Mouse (Mus musculus) forebrain, embryonic 15.5 days (tissue): ENCODE data around the gene Abat. TPM values are rescaled to one million over a fixed set of nuclear protein-coding genes. Genes with fewer than 3 reads are reported as not detected.
"Not testable (repeated sequence)": the region's sequence is repeated elsewhere in the genome, so short reads cannot be mapped to it uniquely, and the experiment has no call there.

Source experiments
- ATAC-seq: fragments of 200-750 bp; cut with Nextera tagmentation; replicated peaks from 2 replicates; pipeline ENCODE4 v1.8.0; 2017; ENCODE audit warnings: mild to moderate bottlenecking, moderate TSS enrichment, moderate library complexity
- H3K27ac ChIP-seq: fragments of 300-500 bp; sonication (generic); replicated peaks from 2 replicates; pipeline ENCODE4 v1.5.1; 2015; ENCODE audit warnings: mild to moderate bottlenecking, inconsistent platforms
- H3K27me3 ChIP-seq: fragments of 300-500 bp; sonication (generic); 2 replicates; pipeline ENCODE4 v1.6.1; 2015; ENCODE audit warnings: inconsistent platforms
- H3K36me3 ChIP-seq: fragments of 300-500 bp; sonication (generic); 2 replicates; pipeline ENCODE4 v1.6.1; 2015; ENCODE audit warnings: mild to moderate bottlenecking, inconsistent platforms
- H3K4me1 ChIP-seq: fragments of 300-500 bp; sonication (generic); 2 replicates; pipeline ENCODE4 v1.6.1; 2015; ENCODE audit warnings: inconsistent platforms
- H3K4me2 ChIP-seq: fragments of 300-500 bp; sonication (generic); replicated peaks from 2 replicates; pipeline ENCODE4 v1.6.1; 2015; ENCODE audit warnings: mild to moderate bottlenecking, inconsistent platforms
- H3K4me3 ChIP-seq: fragments of 300-500 bp; sonication (generic); 2 replicates; pipeline ENCODE4 v1.5.1; 2015; ENCODE audit warnings: mild to moderate bottlenecking, inconsistent platforms
- H3K9ac ChIP-seq: fragments of 300-500 bp; sonication (generic); replicated peaks from 2 replicates; pipeline ENCODE4 v1.6.1; 2015; ENCODE audit warnings: mild to moderate bottlenecking, inconsistent platforms
- H3K9me3 ChIP-seq: fragments of 300-500 bp; sonication (generic); 2 replicates; pipeline ENCODE4 v1.6.1; 2016; ENCODE audit warnings: inconsistent platforms
- WGBS: fragments of 180-500 bp; shearing (Covaris S2); methylation state at CpG from one replicate; pipeline ENCODE4 v1.1.7; 2015; ENCODE audit warnings: mixed read lengths; 5-methylcytosine and 5-hydroxymethylcytosine counted together
- polyA plus RNA-seq: library from polyadenylated mRNA; unstranded; fragments of >200 nt; fragmentation: Nextera tagmentation; extraction: Ambion mirVana; gene quantifications from 2 replicates; pipeline ENCODE4 v1.2.1, GENCODE M21; 2015

Gene Abat
- polyA plus RNA-seq, 1 experiment from 2014 or later, result 51.0 TPM

DNA sequence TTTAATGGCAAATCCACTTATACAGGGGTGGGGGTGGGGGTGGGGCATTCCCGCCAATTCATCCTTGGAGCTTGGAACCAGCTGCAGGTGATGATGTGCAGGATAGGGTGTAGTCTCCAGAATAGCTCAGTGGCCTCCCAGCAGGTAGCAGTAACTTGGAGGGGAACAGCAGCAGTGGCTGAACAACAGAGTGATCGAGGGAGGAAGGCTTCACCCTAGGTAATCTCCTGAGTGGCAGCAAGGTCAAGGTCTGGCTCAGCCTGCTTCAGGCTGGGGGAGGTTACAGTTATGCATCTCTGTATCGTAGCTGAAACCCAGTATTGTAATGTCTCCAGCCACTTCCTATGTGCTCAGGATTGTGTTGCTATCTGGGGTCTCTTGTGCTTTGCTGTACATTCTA, 49.6 kb downstream of the Abat start:
- not testable (repeated sequence) for H3K9ac ChIP-seq, H3K4me3 ChIP-seq, H3K4me2 ChIP-seq, H3K27ac ChIP-seq, ATAC-seq, H3K36me3 ChIP-seq, H3K27me3 ChIP-seq
- Histone ChIP-seq H3K4me1 (peaks cover 10% of the 10 kb centered on the region), H3K9me3 (peaks cover 11% of the 10 kb centered on the region)
- WGBS, result 73% methylated on average over 3 of the region's 3 CpGs

DNA sequence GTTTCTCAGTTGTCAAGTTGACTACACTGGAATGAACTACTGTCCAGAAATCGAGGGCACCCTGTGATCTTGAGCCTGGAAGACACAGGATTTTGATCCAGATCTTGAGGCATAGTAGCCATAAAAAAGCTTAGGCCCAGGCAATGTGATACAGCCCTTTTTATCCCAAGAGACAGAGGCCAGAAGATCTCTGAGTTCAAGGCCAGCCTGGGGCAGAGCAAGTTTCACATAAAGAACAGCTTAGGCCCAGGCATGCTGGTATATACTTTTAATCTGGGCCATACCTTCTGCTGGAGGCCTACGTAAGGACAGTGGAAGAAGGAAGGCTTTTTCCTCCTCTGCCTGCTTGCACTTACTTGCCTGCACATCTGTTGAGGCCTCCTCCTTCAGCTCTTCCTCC, 51.6 kb downstream of the Abat start:
- H3K9me3 ChIP-seq, result peaks cover 4% of the 10 kb centered on the region; the same call in 1 of the 2 replicates
- peaks cover 10% of the 10 kb centered on the region for H3K4me1 ChIP-seq
- no peak overlapping the region for H3K4me3 ChIP-seq
- ATAC-seq, result no peak
- no peak overlapping the region for H3K9ac ChIP-seq
- 93% methylated on average over 2 of the region's 2 CpGs for WGBS
- no peak overlapping the region for H3K27ac ChIP-seq
- H3K27me3 ChIP-seq, result no peaks in the 10 kb centered on the region
- 0 out of 2 replicates have a peak, but pooled peaks cover 3% of the 10 kb centered on the region for H3K36me3 ChIP-seq
- no peak overlapping the region for H3K4me2 ChIP-seq

DNA sequence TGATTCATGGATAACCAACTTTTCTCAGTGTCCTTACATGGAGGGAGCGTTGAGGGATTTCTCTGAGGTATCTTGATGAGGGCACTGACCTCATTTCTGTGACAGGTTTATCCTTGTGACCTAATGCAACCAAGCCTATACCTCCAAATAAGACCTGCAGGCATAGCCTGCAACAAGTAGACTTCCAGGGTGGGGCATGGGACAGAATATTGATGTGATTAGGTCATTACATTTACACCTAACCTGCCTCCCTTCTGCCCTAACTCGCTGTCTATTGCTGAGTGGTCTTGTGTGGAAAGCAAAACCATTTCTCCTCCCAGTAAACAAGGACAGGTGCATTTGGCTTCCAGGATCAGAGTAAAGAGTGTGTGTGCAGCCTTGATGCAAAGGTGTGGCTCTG, 52.3 kb downstream of the Abat start:
- no peak overlapping the region for H3K4me2 ChIP-seq
- peak overlapping the region; percentile 70; the same call in 1 of the 2 replicates for H3K27ac ChIP-seq
- H3K4me1 ChIP-seq, result peaks cover 10% of the 10 kb centered on the region
- no peaks in the 10 kb centered on the region for H3K9me3 ChIP-seq
- ATAC-seq, result no peak
- no peak overlapping the region for H3K9ac ChIP-seq
- no peak overlapping the region for H3K4me3 ChIP-seq
- no peaks in the 10 kb centered on the region for H3K27me3 ChIP-seq
- WGBS, result 81% methylated on average over 2 of the region's 2 CpGs
- no peaks in the 10 kb centered on the region for H3K36me3 ChIP-seq

DNA sequence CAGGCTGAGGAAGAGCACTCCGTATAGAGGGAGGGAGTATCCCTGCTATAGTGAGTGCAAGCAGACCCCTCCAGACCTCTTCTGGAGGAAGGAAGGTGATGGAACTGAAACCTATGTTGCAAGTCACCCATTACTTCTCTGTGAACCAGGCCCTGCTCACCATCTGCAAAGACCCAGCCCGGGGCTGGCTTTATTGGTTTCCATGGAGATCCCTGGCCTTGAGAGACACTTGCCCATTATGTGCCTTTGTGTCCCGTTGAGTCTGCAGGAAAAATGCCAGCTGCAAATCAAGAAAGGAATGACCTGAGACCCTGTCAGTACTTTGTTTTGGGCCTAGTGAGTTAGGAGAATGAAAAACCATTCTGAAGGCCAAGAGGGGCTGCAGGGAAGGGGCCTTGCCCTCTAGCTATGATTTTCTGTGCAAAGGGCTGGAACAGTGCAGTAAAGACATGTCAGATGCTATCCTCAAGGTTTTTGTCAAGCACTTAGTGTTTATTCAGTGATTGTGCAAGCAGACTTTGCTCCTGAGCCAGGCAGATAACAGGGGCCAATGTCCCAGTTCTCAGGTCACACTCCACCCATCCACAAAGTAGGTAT, 53.0 kb downstream of the Abat start:
- no peak overlapping the region for H3K4me2 ChIP-seq
- no peak overlapping the region for H3K4me3 ChIP-seq
- 6% methylated on average over 3 of the region's 3 CpGs for WGBS
- no peaks in the 10 kb centered on the region for H3K36me3 ChIP-seq
- H3K9ac ChIP-seq, result no peak overlapping the region
- H3K9me3 ChIP-seq, result no peaks in the 10 kb centered on the region
- no peaks in the 10 kb centered on the region for H3K27me3 ChIP-seq
- ATAC-seq, result peak; percentile 70; the same call in 1 of the 2 replicates
- H3K4me1 ChIP-seq, result peaks cover 10% of the 10 kb centered on the region
- H3K27ac ChIP-seq, result peak overlapping the region; percentile 70

DNA sequence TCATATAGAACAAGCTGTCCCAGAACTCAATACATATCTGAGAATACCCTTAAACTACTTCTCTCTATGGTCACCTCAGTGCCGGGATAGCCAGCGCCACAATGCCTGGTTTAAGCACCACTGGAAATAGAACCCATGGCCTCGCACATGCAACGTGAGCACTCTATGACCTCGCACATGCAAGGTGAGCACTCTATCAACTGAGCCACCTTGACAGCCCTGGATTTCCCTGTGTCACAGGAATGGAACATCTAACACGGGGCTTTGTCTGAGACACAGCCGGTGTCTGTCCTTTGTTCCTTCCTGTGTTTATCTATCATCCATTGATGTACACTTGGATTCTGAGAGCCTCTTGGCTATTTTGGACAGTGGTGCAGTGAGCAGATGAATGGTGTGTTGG, 55.7 kb downstream of the Abat start:
- ATAC-seq, result no peak
- Histone ChIP-seq H3K27me3 (no peaks in the 10 kb centered on the region), H3K4me1 (peaks cover 10% of the 10 kb centered on the region), H3K4me3 (no peak overlapping the region), H3K36me3 (no peaks in the 10 kb centered on the region), H3K4me2 (no peak overlapping the region), H3K9me3 (no peaks in the 10 kb centered on the region), H3K27ac (no peak overlapping the region), H3K9ac (no peak overlapping the region)
- 75% methylated on average over 7 of the region's 7 CpGs for WGBS

DNA sequence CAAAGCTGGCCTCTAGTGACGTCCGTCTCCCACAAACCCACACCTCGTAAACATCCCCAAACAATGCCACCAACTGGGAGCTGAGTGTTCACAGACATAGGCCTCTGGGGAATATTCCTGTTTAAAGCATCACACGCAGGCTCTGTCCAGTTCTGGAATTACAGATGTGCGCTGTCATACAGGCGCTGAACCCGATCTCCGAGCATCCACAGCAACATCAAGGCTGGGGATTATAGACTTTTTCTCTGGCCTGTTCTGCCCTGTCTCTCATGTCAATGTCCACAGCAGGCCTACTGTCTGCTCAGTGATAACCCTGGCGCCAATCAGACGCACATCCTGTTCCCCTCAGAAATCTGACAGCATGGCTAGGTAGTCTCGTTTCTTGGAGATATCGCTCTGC, 57.1 kb downstream of the Abat start:
- Histone ChIP-seq H3K9me3 (no peaks in the 10 kb centered on the region), H3K27ac (no peak overlapping the region), H3K36me3 (no peaks in the 10 kb centered on the region), H3K4me2 (no peak overlapping the region), H3K9ac (no peak overlapping the region), H3K4me1 (peaks cover 10% of the 10 kb centered on the region), H3K27me3 (no peaks in the 10 kb centered on the region), H3K4me3 (no peak overlapping the region)
- 91% methylated on average over 12 of the region's 12 CpGs for WGBS
- no peak for ATAC-seq

DNA sequence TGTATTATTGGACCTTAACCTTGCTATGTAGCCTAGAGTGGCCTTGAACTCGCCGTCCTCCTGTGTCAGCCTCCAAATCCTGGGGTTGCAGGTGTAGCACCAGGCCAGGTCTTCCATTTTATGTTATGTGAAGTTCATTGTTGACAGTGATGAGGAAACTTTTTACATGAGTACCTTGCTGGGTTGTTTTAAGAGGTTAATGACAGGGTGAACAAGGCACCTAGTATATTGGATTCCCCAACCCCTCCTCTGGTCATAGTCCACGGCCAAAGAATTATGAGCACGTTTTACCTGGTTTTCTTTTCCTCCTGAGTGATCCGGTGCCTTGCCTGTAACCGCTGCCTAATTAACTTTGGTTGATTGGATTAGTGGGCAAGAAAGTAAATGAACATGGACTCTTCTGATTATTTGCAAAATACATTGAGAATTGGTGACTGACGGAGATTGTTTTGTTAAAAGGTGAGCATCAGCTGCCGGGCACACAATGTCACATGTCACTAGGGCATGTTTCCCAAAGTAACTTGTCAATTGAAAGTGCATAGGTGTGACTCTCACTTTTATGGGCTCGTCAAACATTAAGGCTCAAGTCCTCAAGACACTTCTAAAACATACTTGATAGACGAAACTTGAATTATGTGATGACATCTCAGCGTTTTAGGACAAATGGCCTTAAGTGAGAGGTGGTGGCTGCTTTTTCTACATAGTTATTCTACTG, 57.8 kb downstream of the Abat start:
- Histone ChIP-seq H3K4me1 (peaks cover 4% of the 10 kb centered on the region), H3K9me3 (no peaks in the 10 kb centered on the region), H3K27me3 (no peaks in the 10 kb centered on the region), H3K27ac (no peak overlapping the region), H3K36me3 (no peaks in the 10 kb centered on the region), H3K4me2 (no peak overlapping the region), H3K9ac (no peak overlapping the region), H3K4me3 (no peak overlapping the region)
- 83% methylated on average over 11 of the region's 11 CpGs for WGBS
- no peak for ATAC-seq

DNA sequence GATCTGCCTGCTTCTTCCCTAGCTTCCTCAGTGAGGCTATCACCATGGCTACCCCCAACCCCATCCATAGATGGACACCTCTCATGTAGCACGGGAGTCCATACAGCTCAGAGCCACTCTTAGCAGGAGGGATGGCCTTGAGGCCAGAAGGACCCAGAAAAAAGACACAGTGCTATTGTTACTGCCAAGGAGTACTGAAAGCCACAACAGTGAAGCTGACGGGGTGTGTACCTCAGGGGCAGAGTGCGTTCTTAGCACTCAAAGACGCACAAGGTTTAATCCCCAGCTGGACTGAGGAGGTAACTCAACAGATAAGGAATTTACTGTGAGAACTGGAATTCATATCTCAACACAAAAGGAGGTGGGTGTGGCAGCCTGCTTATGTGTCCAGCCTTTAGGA, 59.8 kb downstream of the Abat start:
- Histone ChIP-seq H3K27me3 (no peaks in the 10 kb centered on the region), H3K36me3 (no peaks in the 10 kb centered on the region), H3K4me1 (no peaks in the 10 kb centered on the region), H3K4me2 (no peak overlapping the region), H3K9me3 (no peaks in the 10 kb centered on the region), H3K27ac (no peak overlapping the region), H3K9ac (no peak overlapping the region), H3K4me3 (no peak overlapping the region)
- no peak for ATAC-seq
- 81% methylated on average over 4 of the region's 4 CpGs for WGBS

DNA sequence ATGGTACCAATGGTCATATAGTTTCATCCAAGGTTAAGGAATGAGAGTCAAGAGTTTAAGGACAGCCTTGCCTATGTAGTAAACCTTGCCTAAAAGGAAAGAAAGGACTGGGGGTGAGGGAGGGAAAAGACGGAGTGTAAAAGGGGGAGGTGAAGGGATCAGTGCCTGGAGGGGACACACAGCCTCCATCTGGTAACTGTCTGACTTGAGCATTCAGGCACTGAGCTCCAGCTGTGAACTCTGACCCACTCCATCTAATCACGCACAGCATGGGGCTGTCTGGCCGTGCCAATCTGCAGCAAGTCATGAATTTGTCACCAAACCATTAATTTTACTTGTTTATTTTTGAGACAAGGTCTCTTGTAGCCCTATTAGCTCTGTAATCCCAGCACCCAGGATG, 60.5 kb downstream of the Abat start:
- no peaks in the 10 kb centered on the region for H3K4me1 ChIP-seq
- no peak overlapping the region for H3K9ac ChIP-seq
- WGBS, result 44% methylated on average over 3 of the region's 3 CpGs
- H3K4me3 ChIP-seq, result no peak overlapping the region
- H3K4me2 ChIP-seq, result no peak overlapping the region
- no peaks in the 10 kb centered on the region for H3K9me3 ChIP-seq
- no peak for ATAC-seq
- H3K36me3 ChIP-seq, result no peaks in the 10 kb centered on the region
- no peak overlapping the region for H3K27ac ChIP-seq
- no peaks in the 10 kb centered on the region for H3K27me3 ChIP-seq

DNA sequence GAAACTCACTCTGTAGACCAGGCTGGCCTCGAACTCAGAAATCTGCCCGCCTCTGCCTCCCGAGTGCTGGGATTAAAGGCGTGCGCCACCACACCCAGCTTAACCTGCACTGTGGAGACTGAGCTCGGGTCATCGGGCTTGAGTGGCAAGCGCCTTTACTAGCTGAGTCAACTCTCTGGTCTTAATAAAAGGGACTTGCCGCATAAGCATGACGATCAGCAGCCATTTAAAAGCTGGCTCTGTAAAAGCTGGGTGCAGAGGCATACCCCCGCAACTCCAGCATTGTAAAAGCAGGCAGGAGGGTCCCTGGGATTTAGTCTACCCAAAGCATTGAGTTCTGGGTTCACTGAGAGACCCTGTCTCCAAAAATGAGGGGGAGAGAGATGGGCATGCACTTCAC, 61.1 kb downstream of the Abat start:
- H3K27ac ChIP-seq, result no peak overlapping the region
- H3K4me2 ChIP-seq, result no peak overlapping the region
- no peaks in the 10 kb centered on the region for H3K4me1 ChIP-seq
- no peak overlapping the region for H3K4me3 ChIP-seq
- no peak overlapping the region for H3K9ac ChIP-seq
- no peak for ATAC-seq
- 93% methylated on average over 11 of the region's 11 CpGs for WGBS
- no peaks in the 10 kb centered on the region for H3K9me3 ChIP-seq
- H3K36me3 ChIP-seq, result no peaks in the 10 kb centered on the region
- no peaks in the 10 kb centered on the region for H3K27me3 ChIP-seq

DNA sequence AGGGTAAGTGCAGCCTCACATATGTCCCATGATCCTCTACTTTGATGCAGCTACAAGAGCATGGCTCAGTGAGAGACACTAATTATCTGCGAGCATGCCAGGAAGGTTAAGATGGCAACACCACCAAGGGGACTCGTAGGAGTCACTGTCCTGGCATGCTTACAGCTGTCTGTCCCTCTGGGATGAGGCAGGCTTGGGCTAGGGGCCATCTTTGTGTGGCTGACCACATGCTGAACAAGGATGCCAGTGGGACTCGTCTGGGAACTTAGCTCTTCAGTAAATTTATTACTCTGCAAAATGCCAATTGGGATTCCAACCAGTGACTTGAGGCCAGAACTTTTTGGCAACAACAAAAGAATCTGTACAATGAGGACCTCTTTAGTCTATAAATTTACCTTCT, 62.9 kb downstream of the Abat start:
- no peak overlapping the region for H3K27ac ChIP-seq
- no peak overlapping the region for H3K9ac ChIP-seq
- H3K4me1 ChIP-seq, result no peaks in the 10 kb centered on the region
- H3K27me3 ChIP-seq, result no peaks in the 10 kb centered on the region
- no peak overlapping the region for H3K4me3 ChIP-seq
- ATAC-seq, result no peak
- H3K4me2 ChIP-seq, result no peak overlapping the region
- no peaks in the 10 kb centered on the region for H3K36me3 ChIP-seq
- WGBS, result 68% methylated on average over 3 of the region's 3 CpGs
- no peaks in the 10 kb centered on the region for H3K9me3 ChIP-seq

DNA sequence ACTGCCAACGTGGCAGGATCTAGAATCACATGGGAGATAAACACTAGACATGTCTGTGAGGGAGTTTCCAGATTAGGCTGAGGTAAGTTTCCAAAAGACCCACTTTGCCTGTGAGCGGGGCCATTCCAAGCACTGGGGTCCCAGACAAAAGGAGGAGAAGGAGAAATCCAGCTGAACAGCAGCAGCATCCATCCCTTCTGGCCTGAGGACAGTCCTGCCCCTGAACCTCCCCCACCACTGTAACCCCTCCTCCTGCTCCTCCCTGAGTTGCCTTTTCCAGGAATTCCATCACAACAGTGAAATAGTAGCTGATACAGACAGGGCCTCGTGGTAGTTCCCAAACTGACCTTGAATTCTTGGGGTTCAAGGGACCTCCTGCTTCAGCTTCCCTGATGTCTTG, 63.7 kb downstream of the Abat start:
- no peak for ATAC-seq

DNA sequence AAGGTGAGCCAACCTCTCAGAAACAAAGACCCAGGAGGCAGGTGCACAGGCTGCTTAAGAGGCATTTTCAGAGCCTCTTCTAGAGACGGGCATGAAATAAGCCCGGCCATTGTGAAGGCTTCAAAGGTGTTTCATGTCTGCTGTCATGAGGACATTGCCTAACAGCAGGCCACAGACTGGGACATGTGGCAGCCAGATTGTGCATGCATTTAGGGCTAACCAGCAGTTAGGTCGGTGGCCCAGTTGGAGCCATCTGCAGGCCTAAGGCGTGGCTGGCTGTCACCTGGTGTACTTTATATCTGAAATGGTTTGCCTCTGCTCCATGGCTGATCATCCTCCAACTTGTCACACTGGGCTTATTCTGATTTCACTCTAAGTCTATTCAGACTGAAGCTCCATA, 65.1 kb downstream of the Abat start:
- Histone ChIP-seq H3K36me3 (peaks cover 9% of the 10 kb centered on the region), H3K27ac (no peak overlapping the region)

More for the DNA sequence above, 63.7 kb downstream of the Abat start:
- 72% methylated on average over 3 of the region's 3 CpGs for WGBS
- no peaks in the 10 kb centered on the region for H3K4me1 ChIP-seq
- no peaks in the 10 kb centered on the region for H3K9me3 ChIP-seq
- H3K36me3 ChIP-seq, result no peaks in the 10 kb centered on the region
- no peak overlapping the region for H3K27ac ChIP-seq
- no peak overlapping the region for H3K4me3 ChIP-seq
- no peak overlapping the region for H3K9ac ChIP-seq
- H3K27me3 ChIP-seq, result no peaks in the 10 kb centered on the region
- no peak overlapping the region for H3K4me2 ChIP-seq

More for the DNA sequence above, 65.1 kb downstream of the Abat start:
- Histone ChIP-seq H3K9me3 (no peaks in the 10 kb centered on the region), H3K4me2 (no peak overlapping the region), H3K27me3 (no peaks in the 10 kb centered on the region), H3K4me1 (no peaks in the 10 kb centered on the region), H3K9ac (no peak overlapping the region), H3K4me3 (no peak overlapping the region)
- 78% methylated on average over 4 of the region's 4 CpGs for WGBS
- ATAC-seq, result no peak
